Mouse (Mus musculus): ENCODE data around the gene Slc45a1.

Slc45a1 gene

GRCm38 (mm10) chr4:150651390-150652277, at the start of gene Slc45a1:
Slc45a1 (minus strand) TSS chr4:150652174.
- DNase-seq (ENCODE audit: low spot score in 2 of 2): no peak

- DNase-seq (ENCODE audit: low spot score in 2 of 2): no peak
These were observed 48.9 kb upstream of the Slc45a1 start for GRCm38 (mm10) chr4:150700849-150701248.

GRCm38 (mm10) chr4:150694434-150695108, 42.6 kb upstream of the Slc45a1 start:
- DNase-seq (ENCODE audit: low spot score in 2 of 2): no peak

- DNase-seq (ENCODE audit: low spot score in 2 of 2): no peak
These were observed 41.0 kb upstream of the Slc45a1 start for GRCm38 (mm10) chr4:150692861-150693403.

- no peak for DNase-seq (ENCODE audit: low spot score in 2 of 2)
These were observed 38.8 kb upstream of the Slc45a1 start for GRCm38 (mm10) chr4:150690759-150691158.

GRCm38 (mm10) chr4:150689553-150689952, 37.6 kb upstream of the Slc45a1 start:
- no peak for DNase-seq (ENCODE audit: low spot score in 2 of 2)

- DNase-seq (ENCODE audit: low spot score in 2 of 2): no peak
These were observed 35.3 kb upstream of the Slc45a1 start for GRCm38 (mm10) chr4:150687126-150687753.

- DNase-seq (ENCODE audit: low spot score in 2 of 2): no peak
These were observed 34.6 kb upstream of the Slc45a1 start for GRCm38 (mm10) chr4:150686538-150686937.

GRCm38 (mm10) chr4:150685778-150686493, 34.0 kb upstream of the Slc45a1 start:
- DNase-seq (ENCODE audit: low spot score in 2 of 2): no peak

GRCm38 (mm10) chr4:150685043-150685777, 33.2 kb upstream of the Slc45a1 start:
- no peak for DNase-seq (ENCODE audit: low spot score in 2 of 2)

GRCm38 (mm10) chr4:150680373-150680772, 28.4 kb upstream of the Slc45a1 start:
- no peak for DNase-seq (ENCODE audit: low spot score in 2 of 2)

- DNase-seq (ENCODE audit: low spot score in 2 of 2): no peak
These were observed 26.8 kb upstream of the Slc45a1 start for GRCm38 (mm10) chr4:150678789-150679188.

GRCm38 (mm10) chr4:150677846-150678224, 25.9 kb upstream of the Slc45a1 start:
- no peak for DNase-seq (ENCODE audit: low spot score in 2 of 2)

GRCm38 (mm10) chr4:150677126-150677845, 25.3 kb upstream of the Slc45a1 start:
- DNase-seq (ENCODE audit: low spot score in 2 of 2): no peak

- no peak for DNase-seq (ENCODE audit: low spot score in 2 of 2)
These were observed 24.1 kb upstream of the Slc45a1 start for GRCm38 (mm10) chr4:150676029-150676428.

GRCm38 (mm10) chr4:150675274-150675673, 23.3 kb upstream of the Slc45a1 start:
- no peak for DNase-seq (ENCODE audit: low spot score in 2 of 2)

- no peak for DNase-seq (ENCODE audit: low spot score in 2 of 2)
These were observed 13.8 kb upstream of the Slc45a1 start for GRCm38 (mm10) chr4:150665806-150666205.

- DNase-seq (ENCODE audit: low spot score in 2 of 2): no peak
These were observed 12.8 kb upstream of the Slc45a1 start for GRCm38 (mm10) chr4:150664726-150665125.

GRCm38 (mm10) chr4:150663192-150663591, 11.2 kb upstream of the Slc45a1 start:
- peak in 1 of 2 experiments; percentile 69 for DNase-seq (ENCODE audit: low spot score in 2 of 2)

- DNase-seq (ENCODE audit: low spot score in 2 of 2): no peak
These were observed 9.9 kb upstream of the Slc45a1 start for GRCm38 (mm10) chr4:150661886-150662285.
